Mouse (Mus musculus) thymus, adult 2 months (tissue): ENCODE data around the gene Mfn2.

Experiments used
- CTCF ChIP-seq: fragments of 200-500 bp; IDR thresholded peaks from 2 replicates; pipeline ENCODE4 v1.5.1; 2012; ENCODE audit warnings: mild to moderate bottlenecking, control low read depth, low read length, moderate library complexity, borderline replicate concordance; ENCODE audit not compliant: control insufficient read depth, poor library complexity, insufficient read depth; ENCODE audit errors: extremely low read depth
- POLR2A ChIP-seq: fragments of 200-500 bp; IDR thresholded peaks from 2 replicates; pipeline ENCODE4 v1.6.1; 2012; ENCODE audit warnings: mild to moderate bottlenecking, low read length, control low read depth, moderate library complexity; ENCODE audit not compliant: control insufficient read depth, poor library complexity, insufficient read depth; ENCODE audit errors: extremely low read depth

DNA sequence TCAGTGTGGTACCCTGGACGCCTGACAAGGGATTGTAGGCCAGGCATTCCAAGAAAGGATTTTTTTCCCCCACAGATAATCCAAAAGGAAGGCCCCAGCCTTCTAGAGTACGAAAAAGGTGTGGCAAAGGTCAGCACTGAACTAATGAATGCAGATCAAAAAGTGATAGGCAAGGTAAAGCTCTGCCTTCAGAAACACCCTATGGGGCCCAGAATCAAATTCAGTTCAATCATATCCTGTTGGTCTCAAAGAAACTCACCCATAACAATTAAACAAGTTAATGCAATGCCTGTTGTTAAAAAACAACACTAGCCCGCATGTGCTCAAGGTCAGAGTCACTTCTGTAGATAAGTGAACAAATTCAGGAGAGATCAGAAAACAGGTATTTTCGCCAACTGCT, 80.1 kb downstream of the Mfn2 start:
- TF ChIP-seq POLR2A (no peak), CTCF (no peak)
